Mouse (Mus musculus): ENCODE results near the gene Arhgdia. TPM values are rescaled to one million over a fixed set of nuclear protein-coding genes. Genes with fewer than 3 reads are reported as not detected.

Arhgdia gene
- polyA plus RNA-seq, 1 experiment: 269 TPM

GRCm38 (mm10) chr11:120574278-120574600 lies 7.2 kb downstream of the Arhgdia start:
- no peaks in the 10 kb centered on the region for H3K27me3 ChIP-seq (ENCODE audit: control insufficient read depth, insufficient read depth, low read length, poor library complexity, severe bottlenecking)
- H3K9me3 ChIP-seq (replicated peaks; ENCODE audit: control insufficient read depth, insufficient read depth, low read length, poor library complexity, severe bottlenecking): no peaks in the 10 kb centered on the region
- H3K4me1 ChIP-seq (ENCODE audit: control insufficient read depth, insufficient read depth, low read length): peaks cover 2% of the 10 kb centered on the region
- TF ChIP-seq EP300 (IDR thresholded peaks at IDR 0.05; ENCODE audit: insufficient read depth, low read depth, low read length) (no peak), CTCF (IDR thresholded peaks at IDR 0.05; ENCODE audit: low read depth, low read length) (no peak), POLR2A (IDR thresholded peaks at IDR 0.05; ENCODE audit: insufficient read depth, low read length) (no peak)
- H3K36me3 ChIP-seq (ENCODE audit: control insufficient read depth, insufficient read depth, low read length, poor library complexity, severe bottlenecking): peaks cover 33% of the 10 kb centered on the region
- no peak overlapping the region for H3K27ac ChIP-seq (ENCODE audit: insufficient read depth, low read length)
- peak overlapping the region; percentile 79 for H3K9ac ChIP-seq (ENCODE audit: low read depth, poor library complexity, severe bottlenecking)
- H3K4me3 ChIP-seq (ENCODE audit: low read depth, low read length): peak overlapping the region; percentile 65

GRCm38 (mm10) chr11:120573585-120574277 lies 7.7 kb downstream of the Arhgdia start:
- Histone ChIP-seq H3K4me3 (ENCODE audit: low read depth, low read length) (peak overlapping the region; percentile 86), H3K27me3 (ENCODE audit: control insufficient read depth, insufficient read depth, low read length, poor library complexity, severe bottlenecking) (no peaks in the 10 kb centered on the region), H3K4me1 (ENCODE audit: control insufficient read depth, insufficient read depth, low read length) (no peaks in the 10 kb centered on the region), H3K36me3 (ENCODE audit: control insufficient read depth, insufficient read depth, low read length, poor library complexity, severe bottlenecking) (peaks cover 29% of the 10 kb centered on the region), H3K9ac (ENCODE audit: low read depth, poor library complexity, severe bottlenecking) (peak overlapping the region; percentile 79), H3K9me3 (replicated peaks; ENCODE audit: control insufficient read depth, insufficient read depth, low read length, poor library complexity, severe bottlenecking) (no peaks in the 10 kb centered on the region), H3K27ac (ENCODE audit: insufficient read depth, low read length) (no peak overlapping the region)
- no peak for TF ChIP-seq EP300 (IDR thresholded peaks at IDR 0.05; ENCODE audit: insufficient read depth, low read depth, low read length)
- TF ChIP-seq POLR2A (IDR thresholded peaks at IDR 0.05; ENCODE audit: insufficient read depth, low read length): no peak
- no peak for TF ChIP-seq CTCF (IDR thresholded peaks at IDR 0.05; ENCODE audit: low read depth, low read length)

- Histone ChIP-seq H3K36me3 (ENCODE audit: control insufficient read depth, insufficient read depth, low read length, poor library complexity, severe bottlenecking) (peaks cover 29% of the 10 kb centered on the region), H3K4me1 (ENCODE audit: control insufficient read depth, insufficient read depth, low read length) (no peaks in the 10 kb centered on the region), H3K9me3 (replicated peaks; ENCODE audit: control insufficient read depth, insufficient read depth, low read length, poor library complexity, severe bottlenecking) (no peaks in the 10 kb centered on the region), H3K27ac (ENCODE audit: insufficient read depth, low read length) (peak within 1 kb of the TSS; percentile 23; the same call in 1 of the 2 replicates), H3K9ac (ENCODE audit: low read depth, poor library complexity, severe bottlenecking) (peak within 1 kb of the TSS; percentile 79), H3K4me3 (ENCODE audit: low read depth, low read length) (peak within 1 kb of the TSS; percentile 86), H3K27me3 (ENCODE audit: control insufficient read depth, insufficient read depth, low read length, poor library complexity, severe bottlenecking) (no peaks in the 10 kb centered on the region)
- peak; percentile 17; the same call in 1 of the 2 replicates for TF ChIP-seq EP300 (IDR thresholded peaks at IDR 0.05; ENCODE audit: insufficient read depth, low read depth, low read length)
- peak; percentile 79 for TF ChIP-seq POLR2A (IDR thresholded peaks at IDR 0.05; ENCODE audit: insufficient read depth, low read length)
- no peak for TF ChIP-seq CTCF (IDR thresholded peaks at IDR 0.05; ENCODE audit: low read depth, low read length)
Observed at GRCm38 (mm10) chr11:120572752-120573584, 8.5 kb downstream of the Arhgdia start, which contains the start of gene P4hb. P4hb (minus strand) TSS chr11:120573253.

GRCm38 (mm10) chr11:120572417-120572751 lies 9.0 kb downstream of the Arhgdia start:
- TF ChIP-seq EP300 (IDR thresholded peaks at IDR 0.05; ENCODE audit: insufficient read depth, low read depth, low read length): no peak
- no peak for TF ChIP-seq POLR2A (IDR thresholded peaks at IDR 0.05; ENCODE audit: insufficient read depth, low read length)
- TF ChIP-seq CTCF (IDR thresholded peaks at IDR 0.05; ENCODE audit: low read depth, low read length): no peak
- H3K27me3 ChIP-seq (ENCODE audit: control insufficient read depth, insufficient read depth, low read length, poor library complexity, severe bottlenecking): no peaks in the 10 kb centered on the region
- H3K9ac ChIP-seq (ENCODE audit: low read depth, poor library complexity, severe bottlenecking): peak overlapping the region; percentile 79
- H3K4me3 ChIP-seq (ENCODE audit: low read depth, low read length): peak overlapping the region; percentile 83
- H3K36me3 ChIP-seq (ENCODE audit: control insufficient read depth, insufficient read depth, low read length, poor library complexity, severe bottlenecking): peaks cover 32% of the 10 kb centered on the region
- no peak overlapping the region for H3K27ac ChIP-seq (ENCODE audit: insufficient read depth, low read length)
- no peaks in the 10 kb centered on the region for H3K4me1 ChIP-seq (ENCODE audit: control insufficient read depth, insufficient read depth, low read length)
- no peaks in the 10 kb centered on the region for H3K9me3 ChIP-seq (replicated peaks; ENCODE audit: control insufficient read depth, insufficient read depth, low read length, poor library complexity, severe bottlenecking)

GRCm38 (mm10) chr11:120571754-120572416 lies 9.5 kb downstream of the Arhgdia start:
- H3K9ac ChIP-seq (ENCODE audit: low read depth, poor library complexity, severe bottlenecking): peak overlapping the region; percentile 79
- H3K27ac ChIP-seq (ENCODE audit: insufficient read depth, low read length): no peak overlapping the region
- peak overlapping the region; percentile 83 for H3K4me3 ChIP-seq (ENCODE audit: low read depth, low read length)
- TF ChIP-seq EP300 (IDR thresholded peaks at IDR 0.05; ENCODE audit: insufficient read depth, low read depth, low read length) (no peak), POLR2A (IDR thresholded peaks at IDR 0.05; ENCODE audit: insufficient read depth, low read length) (no peak), CTCF (IDR thresholded peaks at IDR 0.05; ENCODE audit: low read depth, low read length) (no peak)
- H3K27me3 ChIP-seq (ENCODE audit: control insufficient read depth, insufficient read depth, low read length, poor library complexity, severe bottlenecking): no peaks in the 10 kb centered on the region
- H3K4me1 ChIP-seq (ENCODE audit: control insufficient read depth, insufficient read depth, low read length): no peaks in the 10 kb centered on the region
- no peaks in the 10 kb centered on the region for H3K9me3 ChIP-seq (replicated peaks; ENCODE audit: control insufficient read depth, insufficient read depth, low read length, poor library complexity, severe bottlenecking)
- peaks cover 37% of the 10 kb centered on the region for H3K36me3 ChIP-seq (ENCODE audit: control insufficient read depth, insufficient read depth, low read length, poor library complexity, severe bottlenecking)
